Mouse (Mus musculus): ENCODE results near the gene Tbccd1. TPM values are rescaled to one million over a fixed set of nuclear protein-coding genes. Genes with fewer than 3 reads are reported as not detected.

The Tbccd1 gene
- total RNA-seq, 2 experiments from 2014 or later, result 11.1 to 13.4 TPM

GRCm38 (mm10) chr16:22876218-22877043 lies 19.0 kb upstream of the Tbccd1 start:
- intact Hi-C loops (cut with DNase I), result loop anchor here (2.0 to 5.0 kb wide), 3 partner anchors 76 to 258 kb away; no protein-coding TSS in a partner anchor
- no peak for DNase-seq (ENCODE audit: low spot score)

GRCm38 (mm10) chr16:22873369-22873768 lies 15.9 kb upstream of the Tbccd1 start:
- intact Hi-C loops (cut with DNase I), result no loop called here
- DNase-seq (ENCODE audit: low spot score), result no peak

DNA sequence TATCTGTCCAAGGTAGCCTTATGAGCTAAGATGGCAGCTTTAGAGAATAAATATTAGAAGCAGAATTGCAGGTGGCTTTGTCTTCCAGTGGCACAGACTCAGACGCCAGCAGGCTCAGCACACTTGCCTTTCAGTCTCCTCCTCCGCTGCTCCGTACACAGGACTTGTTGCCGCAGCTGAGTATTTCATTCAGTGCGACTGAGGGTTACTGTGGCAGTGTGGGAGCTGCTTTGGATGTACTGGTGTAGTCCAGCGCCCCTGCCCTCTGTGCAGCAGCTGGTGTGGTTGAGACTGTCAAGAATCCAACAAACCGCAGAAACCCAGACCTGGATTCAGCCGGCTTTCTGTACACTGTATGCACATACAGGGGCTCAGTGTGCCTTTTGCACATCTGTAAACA lies 14.9 kb upstream of the Tbccd1 start:
- intact Hi-C loops (cut with DNase I), result no loop called here
- no peak for DNase-seq (ENCODE audit: low spot score)

GRCm38 (mm10) chr16:22856773-22857172 lies 696 bp downstream of the Tbccd1 start:
- intact Hi-C loops (cut with DNase I), result loop anchor here (2.0 to 5.0 kb wide), 2 partner anchors 250 to 271 kb away; partner anchors contain the start of genes Eif4a2 and Rfc4
- no peak for DNase-seq (ENCODE audit: low spot score)

DNA sequence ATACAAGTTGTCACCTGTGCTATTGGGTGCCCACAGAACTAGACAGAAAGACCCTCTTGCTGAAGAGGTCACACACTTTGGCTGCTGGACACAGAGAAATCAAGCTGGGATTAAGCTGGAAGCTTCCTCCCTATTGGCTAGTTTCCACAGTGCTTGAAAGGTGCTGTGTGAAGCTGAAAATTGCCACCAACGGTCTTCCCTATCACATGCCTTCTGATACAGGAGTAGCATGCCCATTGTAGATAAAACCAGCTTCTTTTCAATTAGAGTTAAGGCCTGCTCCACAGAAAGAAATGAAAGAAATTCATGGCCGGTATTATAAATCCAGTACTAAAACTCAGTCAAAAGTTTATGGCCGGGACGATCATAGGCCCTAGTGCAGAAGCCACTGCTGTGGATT lies 4.8 kb downstream of the Tbccd1 start:
- intact Hi-C loops (cut with DNase I), result no loop called here

GRCm38 (mm10) chr16:22848331-22848730 lies 9.1 kb downstream of the Tbccd1 start:
- DNase-seq (ENCODE audit: low spot score), result no peak
- intact Hi-C loops (cut with DNase I), result no loop called here

More for the DNA sequence above, 4.8 kb downstream of the Tbccd1 start:
- DNase-seq (ENCODE audit: low spot score), result no peak

DNA sequence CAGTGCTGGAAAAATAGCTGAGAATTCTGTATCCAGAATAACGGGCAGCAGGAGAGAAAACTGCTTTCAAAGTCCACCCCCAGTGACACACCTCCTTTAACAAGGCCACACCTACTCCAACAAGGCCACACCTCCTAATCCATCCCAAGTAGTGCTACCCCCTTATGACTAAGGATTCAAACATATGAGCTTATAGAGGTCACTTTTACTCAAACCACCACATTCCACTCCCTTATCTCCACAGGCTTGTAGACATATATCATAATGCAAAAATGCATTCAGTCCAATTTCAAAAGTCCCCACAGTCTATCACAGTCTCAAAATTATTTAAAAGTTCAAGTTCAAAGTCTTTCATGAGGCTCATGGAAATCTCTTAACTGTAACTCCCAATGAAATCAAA lies 9.8 kb downstream of the Tbccd1 start:
- intact Hi-C loops (cut with DNase I), result no loop called here
- DNase-seq (ENCODE audit: low spot score), result no peak

GRCm38 (mm10) chr16:22845481-22845880 lies 12.0 kb downstream of the Tbccd1 start:
- intact Hi-C loops (cut with DNase I), result no loop called here
- DNase-seq (ENCODE audit: low spot score), result no peak

DNA sequence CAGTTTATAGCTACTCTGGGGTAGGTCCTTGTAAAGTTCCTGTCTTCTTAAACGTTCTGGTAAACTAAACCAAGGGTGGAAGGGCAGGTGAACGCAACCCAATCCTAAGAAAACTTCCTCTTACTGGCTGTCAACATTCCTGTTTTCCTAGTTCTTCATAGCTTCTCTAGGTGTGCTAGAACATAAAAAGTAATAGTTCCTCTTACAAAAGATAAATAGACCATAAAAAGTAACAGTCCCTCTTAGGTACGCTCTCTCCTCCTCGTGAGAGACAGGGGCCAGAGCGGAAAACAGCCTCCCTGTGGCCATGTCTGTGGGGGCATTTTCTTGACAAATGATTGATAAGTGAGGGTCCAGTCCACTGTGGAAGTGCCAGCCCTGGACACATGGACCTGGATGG lies 12.6 kb downstream of the Tbccd1 start:
- no peak for DNase-seq (ENCODE audit: low spot score)
- intact Hi-C loops (cut with DNase I), result no loop called here

DNA sequence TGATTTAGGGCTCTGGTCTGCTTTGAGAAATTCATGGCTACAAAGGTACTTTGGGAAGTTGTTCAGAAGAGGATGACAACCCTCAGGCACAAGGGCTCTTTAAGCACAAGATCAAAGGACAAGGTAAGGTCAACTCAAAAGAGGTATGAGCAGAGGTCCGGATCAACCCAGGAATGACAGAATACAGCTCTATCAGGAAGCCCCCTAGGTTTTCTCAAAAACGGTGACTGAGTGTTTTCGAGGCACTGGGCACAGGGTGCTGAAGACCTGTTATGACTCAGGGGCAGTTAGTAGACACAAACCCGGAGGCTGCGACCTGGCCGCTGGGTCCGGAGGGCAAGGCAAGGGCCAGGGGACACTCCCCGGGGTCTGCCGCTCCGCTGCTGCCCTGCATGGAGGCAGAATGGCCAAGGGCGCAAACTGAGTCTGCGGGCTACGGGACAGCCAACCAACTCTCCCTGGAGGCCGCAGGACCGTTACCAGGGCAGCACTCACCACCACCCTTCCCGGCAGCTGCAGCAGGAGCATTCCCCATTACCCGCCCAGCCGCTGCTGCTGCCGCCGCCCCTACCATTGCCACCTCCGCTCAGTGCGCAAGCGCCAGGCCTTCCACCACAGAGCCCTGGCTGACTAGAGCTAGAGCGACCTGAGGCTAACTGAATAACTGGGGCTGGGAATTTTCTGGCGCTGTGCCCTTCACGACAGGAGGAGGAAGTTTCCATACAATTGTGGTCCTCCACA lies 13.2 kb downstream of the Tbccd1 start:
- peak; percentile 57 for DNase-seq (ENCODE audit: low spot score)
- intact Hi-C loops (cut with DNase I), result no loop called here

DNA sequence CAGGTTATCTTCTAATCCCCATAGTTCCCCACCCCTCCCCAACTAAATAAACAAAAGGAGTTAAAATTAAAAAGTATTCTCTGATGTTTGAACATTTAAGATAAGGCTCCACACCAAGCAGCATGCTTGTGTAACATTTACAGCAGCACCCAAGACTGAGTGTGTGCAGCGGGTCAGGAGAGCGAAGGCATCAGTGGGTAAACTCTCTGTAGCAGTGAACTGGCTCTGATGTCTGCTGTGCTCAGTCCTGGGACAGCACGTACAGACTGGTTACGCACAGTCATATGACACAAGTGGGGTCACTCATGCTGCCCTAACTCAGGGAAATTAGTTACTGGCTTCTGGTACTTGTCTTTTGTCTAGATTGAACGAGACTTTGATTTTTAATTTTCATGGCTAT lies 14.6 kb downstream of the Tbccd1 start:
- intact Hi-C loops (cut with DNase I), result no loop called here
- DNase-seq (ENCODE audit: low spot score), result no peak

GRCm38 (mm10) chr16:22839146-22839857 lies 18.2 kb downstream of the Tbccd1 start:
- intact Hi-C loops (cut with DNase I), result no loop called here
- DNase-seq (ENCODE audit: low spot score), result no peak

- intact Hi-C loops (cut with DNase I), result no loop called here
- DNase-seq (ENCODE audit: low spot score), result no peak
Measured at GRCm38 (mm10) chr16:22832932-22833525, 24.4 kb downstream of the Tbccd1 start.

- DNase-seq (ENCODE audit: low spot score), result no peak
- intact Hi-C loops (cut with DNase I), result no loop called here
Measured at GRCm38 (mm10) chr16:22820731-22821130, 36.7 kb downstream of the Tbccd1 start.

- DNase-seq (ENCODE audit: low spot score), result no peak
- intact Hi-C loops (cut with DNase I), result no loop called here
Measured at GRCm38 (mm10) chr16:22811477-22811876, 46.0 kb downstream of the Tbccd1 start, which contains the start of gene Crygs. Crygs (minus strand) TSS chr16:22811577.

DNA sequence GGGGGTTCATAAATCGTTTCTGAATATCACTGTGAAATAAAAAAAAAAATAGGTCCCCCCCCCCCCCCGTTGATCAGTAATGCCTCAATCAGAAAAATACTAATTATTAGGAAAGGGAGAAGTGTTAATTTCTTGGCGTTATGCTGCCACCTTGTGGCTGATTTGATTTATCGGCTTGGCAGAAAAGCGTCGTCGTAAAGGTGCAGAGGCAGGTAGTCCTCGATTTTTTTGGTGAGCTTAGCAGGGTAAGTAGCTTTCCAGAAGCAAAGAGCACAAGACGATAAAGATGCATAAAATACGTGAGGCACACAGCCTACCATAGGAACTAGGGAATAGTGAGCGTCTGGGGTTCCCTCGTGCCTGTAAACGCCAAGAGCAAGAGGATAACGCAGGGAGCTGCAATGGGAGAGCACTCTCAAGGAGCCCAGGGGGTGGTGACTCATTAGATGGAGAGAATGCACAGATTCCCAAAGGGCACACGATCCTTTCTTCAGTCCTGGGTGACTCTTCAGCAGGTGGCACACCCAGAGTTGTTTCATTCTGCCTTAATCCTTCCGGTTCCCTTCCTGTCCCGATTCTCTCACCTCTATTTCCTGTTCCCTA lies 49.9 kb downstream of the Tbccd1 start:
- DNase-seq (ENCODE audit: low spot score), result no peak
- intact Hi-C loops (cut with DNase I), result loop anchor here (1.0 to 5.0 kb wide), 3 partner anchors 243 to 505 kb away; partner anchors contain the start of gene Etv5

- intact Hi-C loops (cut with DNase I), result no loop called here
- no peak for DNase-seq (ENCODE audit: low spot score)
Measured at GRCm38 (mm10) chr16:22802786-22803185, 54.7 kb downstream of the Tbccd1 start.

GRCm38 (mm10) chr16:22800849-22801109 lies 56.7 kb downstream of the Tbccd1 start:
- no peak for DNase-seq (ENCODE audit: low spot score)
- intact Hi-C loops (cut with DNase I), result no loop called here

DNA sequence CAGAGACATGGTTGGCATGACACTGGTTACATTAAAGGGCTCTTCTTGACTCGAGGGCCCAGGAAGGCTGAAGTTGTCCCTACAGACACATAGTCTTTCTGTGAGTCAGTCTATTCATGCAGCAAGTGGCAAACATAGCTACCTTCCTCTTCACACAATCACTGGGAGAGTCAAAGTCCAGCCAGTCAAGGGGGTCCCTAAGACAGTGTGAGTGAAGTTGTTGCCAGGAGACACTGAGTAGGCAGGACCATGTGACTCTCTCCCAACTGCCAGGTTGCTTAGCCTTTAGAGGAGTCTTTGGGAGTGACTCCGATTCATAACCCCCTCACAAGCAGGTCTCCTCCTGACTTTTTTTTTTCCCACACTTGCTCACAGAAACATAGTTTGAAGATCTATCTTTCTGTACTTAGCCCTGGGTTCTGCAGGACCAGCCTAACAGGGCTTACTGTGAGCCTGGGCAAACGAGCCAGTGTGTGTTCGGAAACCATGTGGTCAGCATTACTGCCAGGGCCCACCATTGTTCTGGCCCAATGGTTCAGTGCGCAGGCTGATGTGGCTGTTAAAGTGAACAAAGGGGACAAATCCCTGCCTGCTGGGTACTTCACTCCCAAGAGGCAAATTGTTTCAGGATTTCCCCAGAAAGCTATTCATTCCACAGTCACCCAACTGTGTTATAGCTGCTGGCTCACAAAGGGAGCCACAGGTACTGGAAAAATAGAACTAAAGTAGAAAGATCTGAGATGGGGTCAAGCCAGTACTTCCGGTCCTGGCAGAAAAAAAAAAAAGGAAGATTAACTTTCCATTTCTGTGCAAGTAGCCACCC lies 57.2 kb downstream of the Tbccd1 start:
- intact Hi-C loops (cut with DNase I), result no loop called here
- DNase-seq (ENCODE audit: low spot score), result no peak
